Mouse (Mus musculus) limb, embryonic 10.5 days (tissue): ENCODE results near the gene Noxred1. TPM values are rescaled to one million over a fixed set of nuclear protein-coding genes. Genes with fewer than 3 reads are reported as not detected.
"Not testable (repeated sequence)": the region's sequence is repeated elsewhere in the genome, so short reads cannot be mapped to it uniquely, and the experiment has no call there.

Experiments used
- DNase-seq: peaks from one replicate; pipeline ENCODE4 v3.0.0-alpha.2; 2017; ENCODE audit warnings: low spot score
- H3K27ac ChIP-seq: fragments of 300-500 bp; sonication (generic); 2 replicates; pipeline ENCODE4 v1.5.1; 2016; ENCODE audit warnings: mild to moderate bottlenecking
- H3K27me3 ChIP-seq: fragments of 300-500 bp; sonication (generic); 2 replicates; pipeline ENCODE4 v1.6.1; 2016; ENCODE audit warnings: low read depth, mild to moderate bottlenecking; ENCODE audit not compliant: poor library complexity, severe bottlenecking
- H3K36me3 ChIP-seq: fragments of 300-500 bp; sonication (generic); 2 replicates; pipeline ENCODE4 v1.6.1; 2016; ENCODE audit warnings: mild to moderate bottlenecking, moderate library complexity
- H3K4me1 ChIP-seq: fragments of 300-500 bp; sonication (generic); 2 replicates; pipeline ENCODE4 v1.6.1; 2016
- H3K4me3 ChIP-seq: fragments of 300-500 bp; sonication (generic); 2 replicates; pipeline ENCODE4 v1.5.1; 2016; ENCODE audit warnings: mild to moderate bottlenecking, moderate library complexity
- H3K9me3 ChIP-seq: fragments of 300-500 bp; sonication (generic); replicated peaks from 2 replicates; pipeline ENCODE4 v1.6.1; 2016; ENCODE audit warnings: mild to moderate bottlenecking
- WGBS: fragments of 180-500 bp; shearing (Covaris S2); methylation state at CpG from one replicate; pipeline ENCODE4 v1.1.7; 2016; 5-methylcytosine and 5-hydroxymethylcytosine counted together
- polyA plus RNA-seq: library from polyadenylated mRNA; unstranded; fragments of >200 nt; fragmentation: Nextera tagmentation; extraction: Ambion mirVana; gene quantifications from 2 replicates; pipeline ENCODE4 v1.2.1, GENCODE M21; 2016

Noxred1 gene
- 0.59 and 0.94 TPM in 2 replicates for polyA plus RNA-seq

DNA sequence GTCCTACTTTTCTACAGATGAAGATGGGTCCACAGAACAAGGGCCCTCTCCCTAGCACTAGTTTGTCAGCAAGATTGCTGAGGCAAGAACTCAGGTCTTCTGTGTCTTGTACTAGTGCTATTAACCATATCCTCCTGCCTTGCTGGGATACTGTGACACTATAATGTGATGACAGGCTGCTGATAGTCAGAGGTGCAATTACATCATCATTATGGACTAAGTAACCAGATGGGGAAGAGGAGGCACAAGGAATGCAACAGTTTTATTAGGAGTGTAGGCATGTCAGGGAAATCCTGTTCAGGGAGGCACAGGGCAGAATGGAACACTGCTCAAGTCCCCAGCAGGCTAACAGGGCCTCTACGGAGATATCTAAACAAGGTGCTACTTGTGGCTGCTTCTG lies at the start of gene Noxred1:
Noxred1 (minus strand) TSS at position 101 of the 400 bp plus-strand sequence.
- no peak for DNase-seq
- H3K27me3 ChIP-seq = no peaks in the 10 kb centered on the region
- no peaks in the 10 kb centered on the region for H3K9me3 ChIP-seq
- H3K36me3 ChIP-seq = peaks cover 54% of the 10 kb centered on the region
- no peak within 1 kb of the TSS for H3K4me3 ChIP-seq
- WGBS = 93% methylated on average over 1 of the region's 1 CpGs
- H3K4me1 ChIP-seq = no peaks in the 10 kb centered on the region
- no peak within 1 kb of the TSS for H3K27ac ChIP-seq

DNA sequence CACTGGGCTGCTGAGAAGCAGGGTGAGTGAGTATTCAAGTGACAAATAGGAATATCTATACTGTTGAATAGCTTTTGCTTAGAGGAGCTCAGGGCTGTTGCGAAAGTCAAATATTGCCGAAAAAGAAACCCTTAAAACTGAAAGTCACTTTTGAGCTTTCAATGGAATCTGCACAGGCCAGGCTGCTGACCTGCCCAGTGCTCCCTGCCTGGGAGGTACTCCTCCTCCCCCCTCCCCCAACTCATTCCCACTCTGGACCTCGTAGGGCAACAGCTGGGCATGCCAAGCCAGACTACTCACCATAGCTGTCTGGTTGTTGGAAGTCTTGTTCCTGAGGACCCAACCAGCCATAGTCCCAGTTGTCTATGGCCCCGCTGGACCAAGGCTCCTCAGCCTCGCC lies 46.2 kb upstream of the Noxred1 start:
- no peaks in the 10 kb centered on the region for H3K9me3 ChIP-seq
- no peaks in the 10 kb centered on the region for H3K36me3 ChIP-seq
- 89% methylated on average over 5 of the region's 5 CpGs for WGBS
- no peak overlapping the region for H3K27ac ChIP-seq
- DNase-seq = no peak
- H3K4me1 ChIP-seq = peaks cover under 1% of the 10 kb centered on the region; the same call in 1 of the 2 replicates
- no peak overlapping the region for H3K4me3 ChIP-seq
- no peaks in the 10 kb centered on the region for H3K27me3 ChIP-seq

DNA sequence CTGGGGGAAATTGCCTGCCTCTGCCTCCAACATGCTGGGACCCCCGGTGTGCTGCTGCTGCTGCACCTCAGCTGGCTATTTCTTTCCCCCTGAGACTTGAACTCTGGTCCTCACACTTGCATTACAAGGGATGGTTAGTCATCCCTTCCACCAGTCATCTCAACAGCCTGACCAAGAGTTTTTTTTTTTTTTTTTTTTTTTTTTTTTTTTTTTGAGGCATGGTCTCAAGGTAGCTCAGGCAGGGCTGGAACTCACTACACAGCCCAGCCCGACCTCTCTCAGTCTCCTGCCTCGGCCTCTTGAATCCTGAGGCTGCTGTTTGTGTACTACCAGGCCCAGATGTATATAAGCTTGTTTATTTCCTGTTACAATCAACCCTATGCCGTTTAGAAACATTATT lies 45.7 kb upstream of the Noxred1 start:
- Histone ChIP-seq H3K4me3 (no peak overlapping the region), H3K9me3 (no peaks in the 10 kb centered on the region), H3K27ac (no peak overlapping the region), H3K27me3 (no peaks in the 10 kb centered on the region), H3K4me1 (peaks cover 3% of the 10 kb centered on the region; the same call in 1 of the 2 replicates), H3K36me3 (no peaks in the 10 kb centered on the region)
- WGBS = 76% methylated on average over 4 of the region's 4 CpGs
- no peak for DNase-seq

DNA sequence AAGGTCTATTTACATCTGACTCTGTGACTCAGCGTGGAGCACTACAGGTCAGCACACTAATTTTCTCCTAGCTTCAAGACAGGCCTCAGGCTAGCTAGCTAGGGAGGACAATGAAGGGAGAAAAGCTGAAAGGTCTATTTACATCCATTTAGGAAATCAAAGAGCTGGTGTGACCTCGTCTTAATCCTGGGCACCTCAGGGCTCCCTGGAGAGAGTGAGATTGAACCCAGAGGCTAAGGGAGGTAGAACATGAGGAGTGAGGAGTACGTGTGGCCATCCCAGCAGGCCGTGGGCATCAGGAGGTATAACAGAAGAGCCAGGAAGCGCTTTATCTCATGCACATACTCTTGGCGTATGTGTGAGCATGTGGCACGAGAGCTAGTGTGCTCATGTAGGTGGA lies 45.2 kb upstream of the Noxred1 start:
- H3K36me3 ChIP-seq = no peaks in the 10 kb centered on the region
- 66% methylated on average over 7 of the region's 7 CpGs for WGBS
- no peak for DNase-seq
- H3K9me3 ChIP-seq = no peaks in the 10 kb centered on the region
- peaks cover 7% of the 10 kb centered on the region for H3K4me1 ChIP-seq
- no peak overlapping the region for H3K4me3 ChIP-seq
- H3K27ac ChIP-seq = no peak overlapping the region
- H3K27me3 ChIP-seq = no peaks in the 10 kb centered on the region

DNA sequence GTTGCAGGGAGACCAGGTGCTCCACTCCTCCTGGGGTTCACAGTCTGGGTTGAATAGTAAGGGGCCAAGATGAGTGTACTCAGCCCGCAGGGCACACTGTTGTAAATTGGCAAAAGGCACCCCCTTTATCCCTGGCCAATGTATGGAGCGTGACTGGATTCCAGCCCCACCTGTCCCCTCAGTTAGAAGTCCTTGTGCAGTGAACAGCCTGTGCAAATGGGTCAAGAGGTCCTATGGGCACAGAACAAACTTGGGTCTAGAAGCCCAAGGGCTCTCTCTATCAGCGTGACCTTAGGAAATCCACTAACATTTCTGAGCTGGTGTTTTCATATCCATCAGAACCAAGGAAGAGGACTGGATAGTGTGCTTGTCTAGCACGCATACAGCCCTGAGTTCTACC lies 44.2 kb upstream of the Noxred1 start:
- Histone ChIP-seq H3K4me1 (peaks cover 14% of the 10 kb centered on the region), H3K27me3 (no peaks in the 10 kb centered on the region), H3K4me3 (no peak overlapping the region), H3K36me3 (no peaks in the 10 kb centered on the region), H3K9me3 (no peaks in the 10 kb centered on the region), H3K27ac (no peak overlapping the region)
- DNase-seq = no peak
- WGBS = 88% methylated on average over 4 of the region's 4 CpGs

DNA sequence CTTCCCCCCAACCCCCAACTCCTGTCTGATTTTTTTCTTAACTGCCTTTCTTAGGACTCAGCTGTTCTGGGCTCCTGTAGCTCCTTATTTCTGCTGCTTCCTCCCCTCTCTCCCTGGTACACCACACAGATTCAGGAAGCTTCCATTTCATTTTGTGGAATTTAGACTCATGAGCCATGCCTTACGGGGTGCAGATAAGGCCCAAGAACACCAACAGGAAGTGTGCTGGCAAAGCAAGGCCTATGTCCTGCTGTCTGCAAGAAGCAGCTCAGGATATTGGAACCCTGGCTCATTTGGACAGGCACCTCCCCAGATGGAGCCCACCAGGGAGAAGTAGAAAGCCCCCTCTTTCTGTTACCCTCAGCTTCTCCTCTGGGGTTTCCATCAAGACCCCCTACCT lies 43.2 kb upstream of the Noxred1 start:
- no peak for DNase-seq
- Histone ChIP-seq H3K4me3 (no peak overlapping the region), H3K27me3 (no peaks in the 10 kb centered on the region), H3K9me3 (no peaks in the 10 kb centered on the region), H3K27ac (no peak overlapping the region), H3K36me3 (peaks cover 6% of the 10 kb centered on the region), H3K4me1 (peaks cover 14% of the 10 kb centered on the region)
- 92% methylated on average over 1 of the region's 1 CpGs for WGBS

DNA sequence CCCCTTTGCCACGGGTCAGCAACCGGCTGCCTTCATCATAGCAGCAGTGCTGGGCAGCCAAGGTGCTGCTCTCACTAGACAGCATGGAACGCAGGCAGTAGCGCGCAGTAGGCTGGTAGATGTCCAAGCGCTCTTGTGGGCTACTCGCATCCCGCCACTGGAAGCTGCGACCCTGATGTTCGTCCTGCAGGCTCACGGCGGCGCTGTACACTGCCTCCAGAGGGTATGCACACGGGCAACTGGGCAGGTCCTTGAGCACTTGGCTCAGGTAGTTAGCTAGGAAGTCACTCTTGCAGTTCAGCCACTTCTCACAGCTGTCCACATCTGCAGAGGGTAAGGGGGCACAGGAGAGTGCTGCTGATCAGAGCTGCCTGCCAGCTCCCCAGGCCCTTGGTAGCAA lies 41.3 kb upstream of the Noxred1 start:
- Histone ChIP-seq H3K27me3 (no peaks in the 10 kb centered on the region), H3K4me1 (peaks cover 14% of the 10 kb centered on the region), H3K4me3 (no peak overlapping the region), H3K36me3 (peaks cover 25% of the 10 kb centered on the region), H3K27ac (no peak overlapping the region), H3K9me3 (no peaks in the 10 kb centered on the region)
- DNase-seq = no peak
- WGBS = 50% methylated on average over 14 of the region's 14 CpGs

DNA sequence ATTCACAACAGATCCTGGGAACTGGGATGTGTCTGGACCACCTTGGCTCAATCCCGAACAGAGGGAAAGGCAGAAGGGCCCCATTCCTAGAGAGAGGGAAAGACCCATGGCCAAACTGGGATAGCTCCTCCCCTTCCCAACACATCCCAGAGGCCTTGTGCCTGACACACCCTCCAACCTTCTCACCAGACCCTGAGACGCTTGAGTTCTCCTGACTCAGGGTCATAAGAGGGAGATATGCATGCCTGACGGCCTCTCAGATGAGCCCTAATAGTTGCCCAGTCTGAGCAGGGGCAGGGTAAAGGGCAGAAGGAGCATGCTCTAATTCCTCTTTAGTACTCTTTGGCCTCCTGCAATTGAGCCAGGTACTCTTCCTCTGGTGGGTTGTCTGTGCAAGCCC lies 40.8 kb upstream of the Noxred1 start:
- Histone ChIP-seq H3K27ac (no peak overlapping the region), H3K4me3 (no peak overlapping the region), H3K36me3 (peaks cover 30% of the 10 kb centered on the region), H3K27me3 (no peaks in the 10 kb centered on the region), H3K9me3 (no peaks in the 10 kb centered on the region), H3K4me1 (peaks cover 14% of the 10 kb centered on the region)
- no peak for DNase-seq
- 53% methylated on average over 3 of the region's 3 CpGs for WGBS

DNA sequence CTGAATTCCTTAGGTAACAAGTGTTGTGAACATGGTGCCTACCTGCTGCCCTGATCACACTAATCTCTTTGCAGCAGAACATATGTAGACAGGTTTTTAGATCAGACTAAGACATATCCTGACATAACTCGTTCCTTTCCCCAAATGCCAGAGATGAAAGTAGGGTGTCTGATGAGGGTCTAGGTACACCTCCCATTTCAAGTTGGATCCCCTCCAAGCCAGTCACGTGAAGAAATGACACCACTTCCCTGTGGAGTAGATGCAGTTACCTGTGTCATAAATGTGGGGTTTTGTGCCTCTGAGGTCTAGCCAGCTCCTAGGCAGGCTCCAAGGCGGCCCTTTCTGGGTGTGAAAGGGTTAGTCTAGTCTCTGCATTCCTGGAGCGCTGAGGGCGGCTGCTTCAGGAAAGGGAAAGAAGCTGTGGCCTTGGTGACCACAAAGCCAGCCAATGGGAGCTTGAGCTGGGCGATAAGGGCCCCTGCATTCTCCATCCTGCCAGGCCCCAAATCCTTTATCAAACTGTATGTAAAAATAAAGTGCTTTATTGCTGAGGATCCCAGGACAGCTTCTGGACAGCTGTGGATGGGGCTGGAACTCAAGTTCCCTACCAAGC lies 39.7 kb upstream of the Noxred1 start:
- H3K27me3 ChIP-seq = no peaks in the 10 kb centered on the region
- 31% methylated on average over 6 of the region's 6 CpGs for WGBS
- no peak overlapping the region for H3K4me3 ChIP-seq
- DNase-seq = no peak
- H3K27ac ChIP-seq = no peak overlapping the region
- peaks cover 41% of the 10 kb centered on the region for H3K36me3 ChIP-seq
- no peaks in the 10 kb centered on the region for H3K9me3 ChIP-seq
- H3K4me1 ChIP-seq = peaks cover 14% of the 10 kb centered on the region

DNA sequence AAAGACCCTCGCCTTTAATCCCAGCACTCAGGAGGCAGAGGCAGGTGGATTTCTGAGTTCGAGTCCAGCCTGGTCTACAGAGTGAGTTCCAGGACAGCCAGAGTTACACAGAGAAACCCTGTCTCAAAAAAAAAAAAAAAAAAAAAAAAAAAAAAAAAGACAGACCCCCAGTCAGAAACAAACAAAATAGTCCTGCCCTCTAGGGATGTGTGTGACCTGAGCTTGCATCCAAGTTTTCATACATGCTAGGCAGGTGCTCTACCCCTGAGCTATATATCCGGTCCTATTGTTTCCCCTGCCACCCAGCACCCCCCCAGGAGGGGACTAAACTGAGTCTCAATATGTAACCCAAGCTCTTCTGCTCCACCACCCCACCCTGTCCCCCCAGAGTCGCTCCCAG lies 38.7 kb upstream of the Noxred1 start:
- WGBS = 88% methylated on average over 4 of the region's 4 CpGs
- peaks cover 14% of the 10 kb centered on the region for H3K4me1 ChIP-seq

DNA sequence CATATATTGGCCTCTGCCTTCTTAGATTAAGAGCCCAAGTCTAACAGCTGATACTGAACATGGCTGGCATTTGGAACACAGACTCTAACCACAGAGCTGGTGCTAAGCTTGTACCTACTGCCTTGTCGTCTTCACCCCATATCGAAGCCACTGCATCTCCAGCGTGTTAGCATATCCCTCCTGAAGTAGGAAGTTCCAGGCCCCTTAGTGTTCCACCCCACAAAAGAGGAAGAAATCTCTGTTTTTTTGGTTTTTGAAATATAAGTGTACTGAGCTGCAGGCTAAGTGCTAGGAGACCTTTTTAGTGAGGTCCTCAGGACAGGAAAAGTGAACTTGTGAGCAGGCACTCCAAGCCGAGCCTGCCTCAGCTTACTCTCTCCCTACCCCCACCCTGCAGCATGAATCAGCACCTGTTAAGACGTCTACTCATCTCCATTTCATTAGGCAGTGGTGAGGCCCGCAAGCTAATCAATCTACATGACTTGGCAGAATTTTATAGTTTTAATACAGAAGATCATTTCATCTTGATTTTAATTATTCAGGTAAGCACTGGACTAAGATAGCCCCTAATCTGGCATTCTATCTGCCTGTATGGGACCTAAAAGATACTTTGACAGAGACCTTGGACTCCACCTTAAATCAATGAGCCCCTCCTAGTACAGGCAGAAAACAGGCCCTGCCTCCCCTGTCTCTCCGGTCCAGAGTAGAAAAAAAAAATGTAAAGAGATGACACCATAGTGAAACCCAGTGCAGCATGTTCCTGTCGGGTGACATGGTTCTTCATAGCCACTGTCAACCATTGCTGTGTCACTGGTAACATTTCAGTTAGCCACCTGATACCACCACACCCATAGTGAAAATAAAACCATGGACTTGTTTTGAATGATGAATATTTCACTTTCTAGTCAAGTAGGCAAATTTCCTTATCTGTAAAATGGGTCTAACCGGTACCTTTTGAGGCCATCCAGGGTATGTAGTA lies 36.6 kb upstream of the Noxred1 start:
- Histone ChIP-seq H3K27ac (no peak overlapping the region), H3K27me3 (no peaks in the 10 kb centered on the region), H3K36me3 (peaks cover 71% of the 10 kb centered on the region), H3K4me3 (no peak overlapping the region), H3K9me3 (no peaks in the 10 kb centered on the region), H3K4me1 (peaks cover 14% of the 10 kb centered on the region)
- WGBS = 90% methylated on average over 9 of the region's 9 CpGs
- no peak for DNase-seq

More for the DNA sequence above, 38.7 kb upstream of the Noxred1 start:
- not testable (repeated sequence) for H3K4me3 ChIP-seq, H3K9me3 ChIP-seq, DNase-seq, H3K27me3 ChIP-seq, H3K27ac ChIP-seq
- H3K36me3 ChIP-seq = peaks cover 50% of the 10 kb centered on the region

DNA sequence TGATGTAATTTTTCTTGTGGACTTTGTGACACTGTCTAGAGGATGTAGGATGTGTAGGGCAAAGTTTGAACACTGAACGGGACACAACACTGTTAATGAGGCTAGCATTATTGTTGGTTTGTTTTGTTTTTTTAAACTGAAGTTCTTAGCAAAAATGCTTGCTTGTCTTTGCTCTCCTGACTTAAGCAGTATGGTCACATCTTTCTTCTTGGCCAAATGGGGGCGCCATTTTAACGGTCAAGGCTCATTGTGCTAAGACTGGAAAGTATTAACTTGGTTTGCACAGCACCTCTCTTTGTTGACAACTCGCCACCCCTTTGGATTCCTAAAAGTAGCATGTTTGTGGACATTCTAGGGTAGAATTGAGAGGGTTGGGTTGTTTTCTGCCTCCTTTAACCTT lies 29.1 kb upstream of the Noxred1 start:
- Histone ChIP-seq H3K27ac (peak overlapping the region; percentile 94; the same call in 1 of the 2 replicates), H3K4me3 (peak overlapping the region; percentile 79), H3K9me3 (no peaks in the 10 kb centered on the region), H3K36me3 (peaks cover 61% of the 10 kb centered on the region), H3K4me1 (peaks cover 25% of the 10 kb centered on the region), H3K27me3 (no peaks in the 10 kb centered on the region)
- WGBS = 29% methylated on average over 4 of the region's 4 CpGs
- no peak for DNase-seq
